Mouse (Mus musculus) B cell, adult (primary cell): ENCODE results near the gene Blmh. TPM values are rescaled to one million over a fixed set of nuclear protein-coding genes. Genes with fewer than 3 reads are reported as not detected.

Source experiments
- total RNA-seq: library from RNA; stranded (reverse); gene quantifications from 4 replicates; pipeline ENCODE4 v1.2.4, GENCODE M21; 2023; ENCODE audit not compliant: inconsistent age

Gene Blmh
- 42.4 to 55.2 TPM (median 46.8 TPM) in 4 replicates for total RNA-seq

GRCm38 (mm10) chr11:76924759-76925236, at the start of gene Blmh:
Gene Blmh, plus strand, starts transcription at chr11:76924809.

GRCm38 (mm10) chr11:76901579-76902361, 22.8 kb upstream of the Blmh start, which contains the start of gene Tmigd1:
Gene Tmigd1, plus strand, starts transcription at chr11:76902159.

GRCm38 (mm10) chr11:76997916-76998704, 73.5 kb downstream of the Blmh start, which contains the start of gene Slc6a4:
Gene Slc6a4, plus strand, starts transcription at chr11:76998603.

Other genes with a start within 250 kb of the Blmh start
- not detected in 4 replicates for gene Trarg1, start 245.0 kb upstream of the Blmh start, total RNA-seq
- gene Gosr1, start 161.2 kb upstream of the Blmh start, total RNA-seq: 38.1 to 49.8 TPM (median 45.2 TPM) in 4 replicates
- gene Cpd, start 77.8 kb upstream of the Blmh start, total RNA-seq: 1.0 to 2.2 TPM (median 2.0 TPM) in 4 replicates
- gene Tmigd1, start 22.6 kb upstream of the Blmh start, total RNA-seq: not detected in 4 replicates
- gene Slc6a4, start 73.8 kb downstream of the Blmh start, total RNA-seq: 0.42 to 0.86 TPM in 2 of 4 replicates, not detected in the others
- gene Nsrp1, start 153.6 kb downstream of the Blmh start, total RNA-seq: 25.7 to 32.4 TPM (median 30.3 TPM) in 4 replicates